Mouse (Mus musculus) thymus, adult 2 months (tissue): Measurements from ENCODE around the gene Kcnk13.

Experiments
- CTCF ChIP-seq: fragments of 200-500 bp; IDR thresholded peaks from 2 replicates; pipeline ENCODE4 v1.5.1; 2012; ENCODE audit warnings: mild to moderate bottlenecking, control low read depth, low read length, moderate library complexity, borderline replicate concordance; ENCODE audit not compliant: control insufficient read depth, poor library complexity, insufficient read depth; ENCODE audit errors: extremely low read depth
- POLR2A ChIP-seq: fragments of 200-500 bp; IDR thresholded peaks from 2 replicates; pipeline ENCODE4 v1.6.1; 2012; ENCODE audit warnings: mild to moderate bottlenecking, low read length, control low read depth, moderate library complexity; ENCODE audit not compliant: control insufficient read depth, poor library complexity, insufficient read depth; ENCODE audit errors: extremely low read depth

DNA sequence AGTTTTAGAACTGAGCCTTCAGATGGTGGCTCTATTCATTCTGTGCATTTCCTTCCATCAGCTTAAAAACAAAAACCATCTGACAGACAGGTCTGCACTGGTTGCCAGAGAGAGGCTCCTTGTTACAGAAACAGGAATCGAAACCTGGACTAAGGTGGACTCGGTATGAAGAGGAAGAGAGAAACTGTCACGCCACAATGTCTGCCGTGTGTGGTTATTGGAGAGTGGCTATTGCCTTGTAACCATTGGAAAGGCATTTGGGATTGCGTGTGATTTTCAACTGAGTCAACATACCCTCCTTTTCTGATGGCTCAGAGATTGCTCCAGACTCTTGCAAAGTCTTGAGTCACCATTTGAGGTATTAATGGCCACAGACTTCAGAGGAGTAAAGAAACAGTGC is 22.5 kb downstream of the Kcnk13 start:
- TF ChIP-seq CTCF (no peak), POLR2A (no peak)
